Mouse (Mus musculus) heart, postnatal 36 days (tissue): Measurements from ENCODE around the gene Depdc7. TPM values are rescaled to one million over a fixed set of nuclear protein-coding genes. Genes with fewer than 3 reads are reported as not detected.

Experiments
- total RNA-seq, 2 experiments: library from RNA; stranded (reverse); gene quantifications; 2 replicates each; pipeline ENCODE4 v1.2.3; 2021

Gene Depdc7
- total RNA-seq, 2 experiments from 2014 or later = 0.95 to 1.9 TPM

Other genes starting within 250 kb of the Depdc7 start
- 100 to 1,000 TPM; 209 to 219 TPM for gene Hipk3, start 248.4 kb downstream of the Depdc7 start, total RNA-seq
- gene Cstf3, start 152.4 kb downstream of the Depdc7 start, total RNA-seq = 10 to 100 TPM in 1 of 2 experiments, 1 to 10 TPM in 1; 10.0 to 10.7 TPM
- gene Tcp11l1, start 30.7 kb downstream of the Depdc7 start, total RNA-seq = 1 to 10 TPM; 7.1 to 7.2 TPM
- gene Pin1rt1, start 26.5 kb downstream of the Depdc7 start, total RNA-seq = not detected
- 10 to 100 TPM; 29.2 to 29.8 TPM for gene Qser1, start 73.9 kb upstream of the Depdc7 start, total RNA-seq
- 1 to 10 TPM in 1 of 2 experiments, under 1 TPM in 1; 0.70 to 1.7 TPM for gene Prrg4, start 107.0 kb upstream of the Depdc7 start, total RNA-seq
- 1 to 10 TPM; 3.1 to 4.8 TPM for gene Ccdc73, start 124.9 kb upstream of the Depdc7 start, total RNA-seq